Mouse (Mus musculus) colon, adult 2 months (tissue): ENCODE measurements around the gene Doxl2. TPM values are rescaled to one million over a fixed set of nuclear protein-coding genes. Genes with fewer than 3 reads are reported as not detected.

Experiments used
- polyA plus RNA-seq: library from polyadenylated mRNA; depleted of rRNA; stranded (reverse); fragments of >200 nt; gene quantifications from 2 replicates; pipeline ENCODE4 v1.2.3, GENCODE M21; 2012; rRNA removed

Doxl2 gene
- not detected in 2 replicates for polyA plus RNA-seq

DNA sequence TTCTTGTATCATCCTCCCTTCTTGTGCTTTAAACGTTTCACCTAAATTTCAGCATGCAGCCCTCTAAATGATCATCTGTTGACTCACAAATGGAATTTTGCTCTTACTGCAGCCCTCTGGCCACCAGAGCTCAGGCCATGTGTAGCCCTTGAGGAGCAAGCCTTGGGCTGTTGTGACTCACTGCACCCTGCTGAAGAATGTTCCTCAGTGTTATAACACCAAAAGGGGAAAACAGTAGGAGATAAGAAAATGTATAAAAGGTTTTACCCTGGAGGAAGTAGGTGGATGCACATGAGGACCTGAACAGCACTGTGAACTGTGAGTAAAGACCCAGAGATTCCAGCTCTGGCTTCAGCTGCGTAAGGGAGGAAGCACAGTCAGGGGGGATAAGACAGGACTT is at the start of gene Doxl2:
Doxl2 (plus strand) TSS at position 301 of the 400 bp plus-strand sequence.

GRCm38 (mm10) chr6:48929595-48929994 is 45.2 kb upstream of the Doxl2 start, which contains the start of gene 1600015I10Rik:
TSS of gene 1600015I10Rik (plus strand) at chr6:48929895.

GRCm38 (mm10) chr6:48986444-48986990 is 11.8 kb downstream of the Doxl2 start, which contains the start of gene Svs1:
TSS of gene Svs1 (plus strand) at chr6:48986861.

Other genes with a start within 250 kb of the Doxl2 start
- 8.0 and 8.9 TPM in 2 replicates for gene Gimap1, start 235.9 kb upstream of the Doxl2 start, polyA plus RNA-seq
- 4.9 and 5.8 TPM in 2 replicates for gene Gimap5, start 228.8 kb upstream of the Doxl2 start, polyA plus RNA-seq
- 4.9 and 5.6 TPM in 2 replicates for gene Gimap3, start 204.1 kb upstream of the Doxl2 start, polyA plus RNA-seq
- gene Tmem176a, start 134.0 kb upstream of the Doxl2 start, polyA plus RNA-seq = 141 and 142 TPM in 2 replicates
- gene Tmem176b, start 133.5 kb upstream of the Doxl2 start, polyA plus RNA-seq = 260 and 275 TPM in 2 replicates
- 198 and 228 TPM in 2 replicates for gene Aoc1, start 102.1 kb upstream of the Doxl2 start, polyA plus RNA-seq
- not detected in 2 replicates for gene 1600015I10Rik, start 45.1 kb upstream of the Doxl2 start, polyA plus RNA-seq
- gene Svs1, start 11.9 kb downstream of the Doxl2 start, polyA plus RNA-seq = not detected in 2 replicates
- gene Gpnmb, start 61.6 kb downstream of the Doxl2 start, polyA plus RNA-seq = 2.5 and 2.8 TPM in 2 replicates
- 19.6 and 20.6 TPM in 2 replicates for gene Malsu1, start 98.8 kb downstream of the Doxl2 start, polyA plus RNA-seq
- gene Igf2bp3, start 240.0 kb downstream of the Doxl2 start, polyA plus RNA-seq = 0.02 TPM in 1 of 2 replicates, not detected in the other